Mouse (Mus musculus) megakaryocyte-erythroid progenitor cell, adult 5-6 weeks (primary cell): ENCODE results near the gene Gimap7. TPM values are rescaled to one million over a fixed set of nuclear protein-coding genes. Genes with fewer than 3 reads are reported as not detected.

Source experiments
- total RNA-seq, 2 experiments: library from RNA; stranded (forward) in 1 of 2; stranded (reverse) in 1 of 2; fragments of 200-1000, 215-1000 nt in 1 of 2; fragments of >200 nt in 1 of 2; fragmentation: Nextera tagmentation in 1 of 2; gene quantifications; 2 replicates each; pipeline ENCODE4 v1.2.3; 2014 to 2017

The Gimap7 gene
- total RNA-seq, 2 experiments from 2014 or later = 1.4 to 4.6 TPM

Other genes starting within 250 kb of the Gimap7 start
- not detected in 2 replicates for gene Atp6v0e2, start 181.0 kb upstream of the Gimap7 start, total RNA-seq (2014; fragmentation: Nextera tagmentation)
- gene Atp6v0e2, start 181.0 kb upstream of the Gimap7 start, total RNA-seq (2017) = not detected in 2 replicates
- gene Lrrc61, start 163.8 kb upstream of the Gimap7 start, total RNA-seq (2014; fragmentation: Nextera tagmentation) = 8.7 and 17.0 TPM in 2 replicates
- gene Lrrc61, start 163.8 kb upstream of the Gimap7 start, total RNA-seq (2017) = 1.8 and 3.3 TPM in 2 replicates
- not detected in 2 replicates for gene Rarres2, start 145.8 kb upstream of the Gimap7 start, total RNA-seq (2014; fragmentation: Nextera tagmentation)
- gene Rarres2, start 145.8 kb upstream of the Gimap7 start, total RNA-seq (2017) = 0.05 TPM in 1 of 2 replicates, not detected in the other
- not detected in 2 replicates for gene Gm45021, start 129.0 kb upstream of the Gimap7 start, total RNA-seq (2014; fragmentation: Nextera tagmentation)
- gene Gm45021, start 129.0 kb upstream of the Gimap7 start, total RNA-seq (2017) = not detected in 2 replicates
- 9.7 and 17.1 TPM in 2 replicates for gene Repin1, start 124.7 kb upstream of the Gimap7 start, total RNA-seq (2014; fragmentation: Nextera tagmentation)
- gene Repin1, start 124.7 kb upstream of the Gimap7 start, total RNA-seq (2017) = 9.8 and 14.7 TPM in 2 replicates
- not detected in 2 replicates for gene Gm44965, start 124.7 kb upstream of the Gimap7 start, total RNA-seq (2014; fragmentation: Nextera tagmentation)
- not detected in 2 replicates for gene Gm44965, start 124.7 kb upstream of the Gimap7 start, total RNA-seq (2017)
- 1.7 and 1.9 TPM in 2 replicates for gene Zfp775, start 116.6 kb upstream of the Gimap7 start, total RNA-seq (2014; fragmentation: Nextera tagmentation)
- 2.0 and 3.0 TPM in 2 replicates for gene Zfp775, start 116.6 kb upstream of the Gimap7 start, total RNA-seq (2017)
- 1.9 and 4.2 TPM in 2 replicates for gene AI854703, start 91.9 kb upstream of the Gimap7 start, total RNA-seq (2014; fragmentation: Nextera tagmentation)
- gene AI854703, start 91.9 kb upstream of the Gimap7 start, total RNA-seq (2017) = 1.4 and 3.0 TPM in 2 replicates
- gene Gimap8, start 71.4 kb upstream of the Gimap7 start, total RNA-seq (2014; fragmentation: Nextera tagmentation) = 7.1 and 7.8 TPM in 2 replicates
- 1.4 and 8.0 TPM in 2 replicates for gene Gimap8, start 71.4 kb upstream of the Gimap7 start, total RNA-seq (2017)
- gene Gimap9, start 42.5 kb upstream of the Gimap7 start, total RNA-seq (2014; fragmentation: Nextera tagmentation) = 15.2 and 18.7 TPM in 2 replicates
- gene Gimap9, start 42.5 kb upstream of the Gimap7 start, total RNA-seq (2017) = 34.5 and 49.2 TPM in 2 replicates
- gene Gimap4, start 34.1 kb upstream of the Gimap7 start, total RNA-seq (2014; fragmentation: Nextera tagmentation) = 12.5 and 18.0 TPM in 2 replicates
- gene Gimap4, start 34.1 kb upstream of the Gimap7 start, total RNA-seq (2017) = 3.0 and 61.5 TPM in 2 replicates
- 21.8 and 27.8 TPM in 2 replicates for gene Gimap6, start 10.4 kb upstream of the Gimap7 start, total RNA-seq (2014; fragmentation: Nextera tagmentation)
- gene Gimap6, start 10.4 kb upstream of the Gimap7 start, total RNA-seq (2017) = 48.2 and 58.4 TPM in 2 replicates
- 2.9 TPM in 1 of 2 replicates, not detected in the other for gene Gm28053, start within 50 bp of the Gimap7 start, total RNA-seq (2014; fragmentation: Nextera tagmentation)
- gene Gm28053, start within 50 bp of the Gimap7 start, total RNA-seq (2017) = 96.6 TPM in 1 of 2 replicates, not detected in the other
- 4.8 and 20.1 TPM in 2 replicates for gene Gimap1, start 20.4 kb downstream of the Gimap7 start, total RNA-seq (2014; fragmentation: Nextera tagmentation)
- gene Gimap1, start 20.4 kb downstream of the Gimap7 start, total RNA-seq (2017) = 10.8 and 12.9 TPM in 2 replicates
- 6.1 and 11.7 TPM in 2 replicates for gene Gimap5, start 27.6 kb downstream of the Gimap7 start, total RNA-seq (2014; fragmentation: Nextera tagmentation)
- 1.5 and 5.8 TPM in 2 replicates for gene Gimap5, start 27.6 kb downstream of the Gimap7 start, total RNA-seq (2017)
- gene Gimap3, start 52.2 kb downstream of the Gimap7 start, total RNA-seq (2014; fragmentation: Nextera tagmentation) = 6.4 and 19.7 TPM in 2 replicates
- gene Gimap3, start 52.2 kb downstream of the Gimap7 start, total RNA-seq (2017) = 0.88 and 6.2 TPM in 2 replicates
- gene Tmem176a, start 122.3 kb downstream of the Gimap7 start, total RNA-seq (2014; fragmentation: Nextera tagmentation) = 5.4 and 11.3 TPM in 2 replicates
- 5.1 and 31.3 TPM in 2 replicates for gene Tmem176a, start 122.3 kb downstream of the Gimap7 start, total RNA-seq (2017)
- 6.7 and 12.4 TPM in 2 replicates for gene Tmem176b, start 122.9 kb downstream of the Gimap7 start, total RNA-seq (2014; fragmentation: Nextera tagmentation)
- 14.4 and 24.5 TPM in 2 replicates for gene Tmem176b, start 122.9 kb downstream of the Gimap7 start, total RNA-seq (2017)
- 0.30 TPM in 1 of 2 replicates, not detected in the other for gene Aoc1, start 154.3 kb downstream of the Gimap7 start, total RNA-seq (2014; fragmentation: Nextera tagmentation)
- not detected in 2 replicates for gene Aoc1, start 154.3 kb downstream of the Gimap7 start, total RNA-seq (2017)
- not detected in 2 replicates for gene 1600015I10Rik, start 211.3 kb downstream of the Gimap7 start, total RNA-seq (2014; fragmentation: Nextera tagmentation)
- gene 1600015I10Rik, start 211.3 kb downstream of the Gimap7 start, total RNA-seq (2017) = not detected in 2 replicates